Mouse (Mus musculus): ENCODE results near the gene Irf2bpl. TPM values are rescaled to one million over a fixed set of nuclear protein-coding genes. Genes with fewer than 3 reads are reported as not detected.
A peak's percentile ranks its signal among the peaks of the same experiment; 100 is the strongest.

Irf2bpl gene
- total and polyA plus RNA-seq, 3 experiments: 8.4 to 18.8 (median 11.0) TPM

GRCm38 (mm10) chr12:86836431-86837047, 48.1 kb downstream of the Irf2bpl start:
- DNase-seq (ENCODE audit: low spot score) (peak; percentile 85), ATAC-seq (ENCODE audit: extremely low read depth, insufficient number of reproducible peaks, low FRiP score, poor library complexity, severe bottlenecking) (peak; percentile 70)
- TF ChIP-seq GATA2 (IDR thresholded peaks at IDR 0.05; ENCODE audit: borderline replicate concordance, low read depth, low read length) (no peak), CTCF (IDR thresholded peaks at IDR 0.05; ENCODE audit: low read depth, low read length) (no peak), GATA1 (IDR thresholded peaks at IDR 0.05; ENCODE audit: borderline replicate concordance, low read length) (no peak), POLR2AphosphoS5 (IDR thresholded peaks at IDR 0.05; ENCODE audit: insufficient replicate concordance, low read depth, low read length) (no peak), TAL1 (conservative IDR thresholded peaks at IDR 0.05; ENCODE audit: low read depth, low read length) (no peak)
- Histone ChIP-seq H3K4me1 (ENCODE audit: insufficient read depth, low read depth, low read length) (peaks cover 44% of the 10 kb centered on the region), H3K9me3 (replicated peaks) (no peaks in the 10 kb centered on the region), H3K4me3 (ENCODE audit: low read depth, low read length) (peak overlapping the region; percentile 63; the same call in 1 of the 2 replicates), H3K36me3 (replicated peaks) (no peaks in the 10 kb centered on the region), H3K27me3 (ENCODE audit: insufficient read depth, low read length) (peaks cover 39% of the 10 kb centered on the region)

GRCm38 (mm10) chr12:86835899-86836298, 48.7 kb downstream of the Irf2bpl start:
- Histone ChIP-seq H3K9me3 (replicated peaks) (no peaks in the 10 kb centered on the region), H3K4me1 (ENCODE audit: insufficient read depth, low read depth, low read length) (peaks cover 44% of the 10 kb centered on the region), H3K27me3 (ENCODE audit: insufficient read depth, low read length) (peaks cover 36% of the 10 kb centered on the region), H3K36me3 (replicated peaks) (no peaks in the 10 kb centered on the region), H3K4me3 (ENCODE audit: low read depth, low read length) (no peak overlapping the region)
- TF ChIP-seq GATA2 (IDR thresholded peaks at IDR 0.05; ENCODE audit: borderline replicate concordance, low read depth, low read length) (no peak), POLR2AphosphoS5 (IDR thresholded peaks at IDR 0.05; ENCODE audit: insufficient replicate concordance, low read depth, low read length) (no peak), CTCF (IDR thresholded peaks at IDR 0.05; ENCODE audit: low read depth, low read length) (no peak), GATA1 (IDR thresholded peaks at IDR 0.05; ENCODE audit: borderline replicate concordance, low read length) (no peak), TAL1 (conservative IDR thresholded peaks at IDR 0.05; ENCODE audit: low read depth, low read length) (no peak)
- ATAC-seq (ENCODE audit: extremely low read depth, insufficient number of reproducible peaks, low FRiP score, poor library complexity, severe bottlenecking) (no peak), DNase-seq (ENCODE audit: low spot score) (no peak)

DNA sequence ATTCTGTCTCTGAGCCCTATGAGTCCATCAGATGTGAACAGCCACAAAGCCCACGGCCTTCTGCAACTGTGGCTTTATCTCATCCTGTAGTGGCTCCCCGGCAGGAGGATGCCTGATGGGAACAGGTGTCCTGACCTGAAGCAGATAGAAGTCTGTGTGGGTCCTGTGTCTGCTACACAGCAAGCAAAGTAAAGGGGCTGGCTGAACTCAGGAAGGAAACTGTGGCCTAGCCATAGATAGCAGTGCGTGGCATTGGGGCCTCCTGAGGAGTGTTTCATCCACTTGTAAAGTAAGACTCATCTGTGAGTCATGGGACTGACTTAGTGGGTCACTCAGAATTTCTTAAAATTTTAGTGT, 50.2 kb downstream of the Irf2bpl start:
- H3K4me1 ChIP-seq (ENCODE audit: insufficient read depth, low read depth, low read length): peaks cover 50% of the 10 kb centered on the region
- TF ChIP-seq POLR2AphosphoS5 (IDR thresholded peaks at IDR 0.05; ENCODE audit: insufficient replicate concordance, low read depth, low read length): no peak
- no peak for TF ChIP-seq CTCF (IDR thresholded peaks at IDR 0.05; ENCODE audit: low read depth, low read length)
- peak; percentile 41 for ATAC-seq (ENCODE audit: extremely low read depth, insufficient number of reproducible peaks, low FRiP score, poor library complexity, severe bottlenecking)
- H3K9me3 ChIP-seq (replicated peaks): no peaks in the 10 kb centered on the region
- no peak overlapping the region for H3K4me3 ChIP-seq (ENCODE audit: low read depth, low read length)
- H3K36me3 ChIP-seq (replicated peaks): no peaks in the 10 kb centered on the region
- H3K27me3 ChIP-seq (ENCODE audit: insufficient read depth, low read length): peaks cover 29% of the 10 kb centered on the region
- DNase-seq (ENCODE audit: low spot score): no peak

DNA sequence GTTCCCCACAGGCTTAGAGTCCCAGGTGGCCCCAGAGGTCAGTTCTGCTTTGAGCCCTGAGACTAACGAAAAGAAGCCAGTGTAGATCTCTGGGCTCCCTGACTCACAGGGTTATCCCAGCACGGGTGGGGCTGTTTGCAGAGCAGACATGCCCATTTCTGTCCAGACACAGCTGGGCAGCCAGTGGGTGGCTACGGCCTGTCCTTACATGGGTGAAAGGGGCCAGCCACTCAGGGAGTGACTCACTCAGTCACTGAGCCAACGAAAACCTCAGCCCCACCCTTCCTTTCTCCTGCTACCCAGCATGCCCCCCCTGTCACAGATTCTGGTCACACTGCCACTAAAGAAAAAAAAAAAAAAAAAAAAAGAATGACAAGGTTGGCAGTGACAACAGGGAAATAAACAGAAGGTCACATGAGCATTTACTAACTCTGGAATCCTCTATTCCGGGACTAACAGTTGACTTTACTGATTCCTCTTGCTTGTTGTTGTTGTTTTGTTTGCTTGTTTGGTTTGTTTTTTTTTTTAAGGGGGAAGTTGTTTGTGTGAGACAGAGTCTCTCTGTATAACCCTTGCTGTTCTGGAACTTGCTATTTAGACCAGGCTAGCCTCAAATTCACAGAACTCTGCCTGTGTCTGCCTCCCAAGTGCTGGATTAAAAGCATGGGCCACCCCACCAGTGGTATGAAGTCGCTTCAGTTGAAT, 50.7 kb downstream of the Irf2bpl start:
- Histone ChIP-seq H3K36me3 (replicated peaks) (no peaks in the 10 kb centered on the region), H3K4me3 (ENCODE audit: low read depth, low read length) (peak overlapping the region; percentile 7; the same call in 1 of the 2 replicates), H3K9me3 (replicated peaks) (no peaks in the 10 kb centered on the region), H3K27me3 (ENCODE audit: insufficient read depth, low read length) (peaks cover 24% of the 10 kb centered on the region), H3K4me1 (ENCODE audit: insufficient read depth, low read depth, low read length) (peaks cover 51% of the 10 kb centered on the region)
- ATAC-seq (ENCODE audit: extremely low read depth, insufficient number of reproducible peaks, low FRiP score, poor library complexity, severe bottlenecking) (peak; percentile 76), DNase-seq (ENCODE audit: low spot score) (peak; percentile 74)
- no peak for TF ChIP-seq GATA1 (IDR thresholded peaks at IDR 0.05; ENCODE audit: borderline replicate concordance, low read length)
- TF ChIP-seq GATA2 (IDR thresholded peaks at IDR 0.05; ENCODE audit: borderline replicate concordance, low read depth, low read length): no peak

GRCm38 (mm10) chr12:86832551-86833182, 51.9 kb downstream of the Irf2bpl start:
- H3K4me3 ChIP-seq (ENCODE audit: low read depth, low read length): no peak overlapping the region
- DNase-seq (ENCODE audit: low spot score) (no peak), ATAC-seq (ENCODE audit: extremely low read depth, insufficient number of reproducible peaks, low FRiP score, poor library complexity, severe bottlenecking) (no peak)
- peaks cover 47% of the 10 kb centered on the region for H3K4me1 ChIP-seq (ENCODE audit: insufficient read depth, low read depth, low read length)
- no peaks in the 10 kb centered on the region for H3K36me3 ChIP-seq (replicated peaks)
- peaks cover 13% of the 10 kb centered on the region for H3K27me3 ChIP-seq (ENCODE audit: insufficient read depth, low read length)
- TF ChIP-seq POLR2AphosphoS5 (IDR thresholded peaks at IDR 0.05; ENCODE audit: insufficient replicate concordance, low read depth, low read length) (no peak), CTCF (IDR thresholded peaks at IDR 0.05; ENCODE audit: low read depth, low read length) (no peak), GATA2 (IDR thresholded peaks at IDR 0.05; ENCODE audit: borderline replicate concordance, low read depth, low read length) (no peak)
- no peaks in the 10 kb centered on the region for H3K9me3 ChIP-seq (replicated peaks)

- no peak for ATAC-seq (ENCODE audit: extremely low read depth, insufficient number of reproducible peaks, low FRiP score, poor library complexity, severe bottlenecking)
- TF ChIP-seq CTCF (IDR thresholded peaks at IDR 0.05; ENCODE audit: low read depth, low read length) (no peak), POLR2AphosphoS5 (IDR thresholded peaks at IDR 0.05; ENCODE audit: insufficient replicate concordance, low read depth, low read length) (no peak), GATA2 (IDR thresholded peaks at IDR 0.05; ENCODE audit: borderline replicate concordance, low read depth, low read length) (no peak), TAL1 (conservative IDR thresholded peaks at IDR 0.05; ENCODE audit: low read depth, low read length) (no peak), GATA1 (IDR thresholded peaks at IDR 0.05; ENCODE audit: borderline replicate concordance, low read length) (no peak)
- DNase-seq (ENCODE audit: low spot score): no peak
- H3K36me3 ChIP-seq (replicated peaks): no peaks in the 10 kb centered on the region
- H3K27me3 ChIP-seq (ENCODE audit: insufficient read depth, low read length): peaks cover 10% of the 10 kb centered on the region; the same call in 1 of the 2 replicates
- H3K4me3 ChIP-seq (ENCODE audit: low read depth, low read length): peak overlapping the region; percentile 7; the same call in 1 of the 2 replicates
- H3K9me3 ChIP-seq (replicated peaks): peaks cover 3% of the 10 kb centered on the region
- peaks cover 47% of the 10 kb centered on the region for H3K4me1 ChIP-seq (ENCODE audit: insufficient read depth, low read depth, low read length)
These were observed 52.7 kb downstream of the Irf2bpl start for GRCm38 (mm10) chr12:86831591-86832550.

Data from G1E (cell line).